Mouse (Mus musculus) right cerebral cortex, postnatal 4 days (tissue): ENCODE measurements at regions not wholly inside any gene's neighbourhood (a gene's known extent, or its start where the extent isn't known, plus 50 kb on each side); places are given as distances from the start of the nearest gene placed in this dataset.
"Not testable (repeated sequence)": the region's sequence is repeated elsewhere in the genome, so short reads cannot be mapped to it uniquely, and the experiment has no call there.

Source experiments
- DNase-seq: peaks from one replicate; pipeline ENCODE4 v3.0.0-alpha.2; 2022

GRCm38 (mm10) chr7:118320307-118320706 is 76.8 kb upstream of the Smg1 start:
- DNase-seq, result no peak

DNA sequence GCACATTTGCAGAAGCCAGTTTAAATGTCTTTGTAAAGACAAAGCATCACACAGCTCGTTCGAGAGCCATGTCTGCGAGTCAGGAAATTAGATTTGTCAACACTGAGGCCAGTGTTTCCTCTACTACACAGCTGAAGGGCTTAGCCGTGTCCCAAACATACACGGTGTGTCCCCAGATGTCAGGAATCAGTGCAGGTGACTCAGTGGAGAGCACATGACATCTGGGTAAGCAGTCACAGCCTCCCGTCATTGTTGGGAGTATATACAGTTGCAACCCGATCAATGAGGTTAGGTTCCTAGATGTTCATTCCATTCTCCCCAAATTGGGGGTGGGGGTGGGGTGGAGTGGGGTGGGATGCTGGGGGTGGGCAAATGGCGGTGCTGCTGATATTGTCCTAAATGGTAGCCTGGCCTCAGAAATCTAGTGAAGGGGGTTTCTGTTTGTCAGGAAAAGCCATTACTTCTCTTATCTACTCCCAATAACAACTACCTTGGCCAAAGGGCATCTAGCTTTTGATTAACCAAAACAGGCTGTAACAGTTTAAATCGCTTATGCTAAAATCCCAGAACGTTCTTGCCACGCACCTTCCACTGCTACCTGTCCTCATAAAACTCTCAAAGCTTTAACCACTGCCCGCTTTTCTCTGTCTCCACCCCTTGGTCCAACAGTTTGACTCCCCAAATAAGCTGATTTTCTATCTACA is 75.1 kb upstream of the Smg1 start:
- DNase-seq, result no peak

- not testable (repeated sequence) for DNase-seq
Observed at GRCm38 (mm10) chr7:118314886-118315285, 71.4 kb upstream of the Smg1 start.

DNA sequence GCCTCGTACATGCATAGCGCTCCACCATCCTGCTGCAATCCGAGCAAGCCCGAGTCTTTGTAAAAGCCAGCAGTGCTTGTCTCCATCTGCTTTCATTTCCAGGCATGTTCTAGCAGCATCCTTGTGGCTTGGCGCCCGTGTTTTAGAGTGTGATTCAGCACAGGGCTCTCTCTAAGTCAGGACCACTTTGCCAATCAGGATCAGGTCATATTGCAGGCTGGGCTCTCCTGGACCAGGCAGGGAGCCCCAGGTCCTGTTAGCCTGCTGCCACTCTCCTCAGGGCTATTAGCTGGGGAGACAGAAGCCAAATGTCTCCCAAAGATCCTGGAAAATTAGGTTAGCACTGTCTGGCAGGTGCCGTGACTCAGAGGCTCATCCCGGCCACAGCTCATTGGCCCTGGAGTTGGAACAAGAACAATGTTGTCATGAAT is 70.8 kb upstream of the Smg1 start:
- DNase-seq, result peak; percentile 42

GRCm38 (mm10) chr7:118313818-118314217 is 70.3 kb upstream of the Smg1 start:
- no peak for DNase-seq

GRCm38 (mm10) chr7:118309733-118310132 is 66.3 kb upstream of the Smg1 start:
- DNase-seq, result no peak

DNA sequence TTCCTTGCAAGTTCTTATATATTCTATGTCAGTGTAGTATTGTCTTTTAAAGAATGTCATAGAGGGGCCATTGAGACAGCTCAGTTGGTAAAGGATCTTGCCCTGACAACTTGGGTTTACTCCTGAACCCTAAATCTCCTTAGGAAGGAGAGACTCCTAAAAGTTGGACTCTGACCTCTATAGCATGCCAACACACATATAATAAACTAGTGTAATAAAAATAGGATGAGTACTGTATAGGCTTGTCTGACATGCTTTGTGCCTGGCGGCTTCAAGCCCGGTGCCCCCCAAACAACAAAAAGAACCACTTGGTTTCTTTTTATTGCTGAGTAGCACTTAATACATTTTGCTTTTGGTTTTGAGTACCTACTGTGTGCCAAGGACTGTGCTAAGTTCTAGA is 65.4 kb upstream of the Smg1 start:
- DNase-seq, result no peak

DNA sequence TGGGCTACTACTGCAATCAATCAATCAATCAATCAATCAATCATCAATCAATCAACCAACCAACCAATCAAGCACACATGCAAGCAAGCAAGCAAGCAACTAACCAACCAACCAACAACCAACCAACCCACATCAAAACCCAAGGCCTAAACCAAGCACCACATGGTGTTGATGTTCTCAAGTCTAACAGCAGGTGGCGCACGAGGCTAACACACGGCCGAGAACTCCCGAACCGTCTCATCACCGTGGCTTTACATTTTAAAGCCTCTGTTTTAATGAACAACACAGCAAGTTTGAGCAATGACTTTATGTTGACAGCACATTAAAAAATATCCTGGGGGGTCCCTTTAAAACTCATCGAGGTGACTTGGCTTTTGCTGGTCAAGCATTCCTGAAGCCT is 61.3 kb upstream of the Smg1 start:
- DNase-seq, result peak; percentile 95

- DNase-seq, result no peak
Observed at GRCm38 (mm10) chr7:118304338-118304737, 60.9 kb upstream of the Smg1 start.

- no peak for DNase-seq
Observed at GRCm38 (mm10) chr7:118303921-118304320, 60.5 kb upstream of the Smg1 start.

- DNase-seq, result peak; percentile 34
Observed at GRCm38 (mm10) chr7:118300678-118301342, 57.3 kb upstream of the Smg1 start.

DNA sequence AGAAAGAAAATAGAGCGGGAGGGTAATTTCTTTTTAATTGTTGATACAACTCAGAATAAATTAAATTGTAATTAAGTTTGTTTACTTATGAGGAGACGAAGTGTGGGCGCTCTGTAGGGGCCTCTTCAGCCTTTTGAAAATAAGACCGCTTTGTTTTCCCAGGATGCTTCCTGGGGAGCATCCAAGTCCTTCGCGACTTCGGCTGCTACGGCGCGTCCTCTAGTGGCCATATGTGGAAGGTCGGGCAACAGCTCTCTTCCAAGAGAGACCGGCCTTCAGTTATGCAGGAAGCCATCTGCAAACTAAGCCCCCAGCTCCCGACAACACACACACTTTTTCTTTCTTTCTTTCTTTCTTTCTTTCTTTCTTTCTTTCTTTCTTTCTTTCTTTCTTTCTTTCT is 54.1 kb upstream of the Smg1 start:
- DNase-seq, result peak; percentile 90

DNA sequence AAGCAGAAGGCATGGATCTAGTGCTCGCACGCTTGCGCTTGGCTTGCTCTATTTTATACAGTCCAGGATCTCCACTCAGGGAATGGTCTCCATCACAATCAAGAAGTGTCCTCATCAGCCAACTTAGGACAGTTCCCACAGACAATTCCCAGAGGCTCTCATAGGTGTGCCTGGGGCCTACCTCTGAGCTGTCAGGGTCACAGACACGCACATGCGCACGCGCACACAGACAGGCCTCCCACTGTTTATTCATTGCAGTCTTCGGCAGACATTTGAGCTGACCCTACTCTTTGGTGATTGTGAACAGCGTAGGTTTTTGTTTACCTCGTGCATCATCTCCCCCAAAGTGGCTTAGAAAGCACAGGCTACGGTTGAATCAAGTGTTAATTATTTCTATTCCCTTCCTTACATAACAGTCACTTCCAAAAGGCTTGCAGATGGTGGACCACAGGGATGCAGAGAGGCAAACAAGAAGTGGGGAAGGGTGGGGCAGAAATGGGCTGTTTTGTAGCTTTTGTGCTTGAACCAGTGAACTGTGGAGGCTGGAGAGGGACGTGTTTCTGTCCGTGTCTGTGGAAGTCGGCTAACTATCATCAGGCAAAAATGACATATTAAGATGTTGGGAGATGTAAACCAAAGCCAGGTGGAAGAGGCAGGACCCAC is 53.5 kb upstream of the Smg1 start:
- no peak for DNase-seq

DNA sequence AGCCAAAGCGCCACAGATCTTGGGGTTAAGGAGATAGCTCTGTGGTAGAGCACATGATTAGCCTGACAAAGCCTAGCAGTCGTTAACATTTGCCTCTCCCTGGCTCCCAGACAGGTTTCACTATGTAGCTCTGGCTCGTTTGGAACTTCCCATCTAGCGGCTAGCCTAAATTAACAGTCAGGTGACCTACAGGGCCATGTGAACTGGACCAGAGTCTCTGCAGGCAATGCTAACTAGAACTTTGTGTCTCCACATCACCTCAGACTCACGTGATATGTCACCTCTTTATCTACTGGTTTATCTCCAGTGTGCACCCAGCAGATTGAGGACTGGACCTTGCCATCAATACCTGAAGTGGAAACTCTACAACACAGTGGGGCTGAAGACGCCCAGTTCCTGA is 52.4 kb upstream of the Smg1 start:
- no peak for DNase-seq

DNA sequence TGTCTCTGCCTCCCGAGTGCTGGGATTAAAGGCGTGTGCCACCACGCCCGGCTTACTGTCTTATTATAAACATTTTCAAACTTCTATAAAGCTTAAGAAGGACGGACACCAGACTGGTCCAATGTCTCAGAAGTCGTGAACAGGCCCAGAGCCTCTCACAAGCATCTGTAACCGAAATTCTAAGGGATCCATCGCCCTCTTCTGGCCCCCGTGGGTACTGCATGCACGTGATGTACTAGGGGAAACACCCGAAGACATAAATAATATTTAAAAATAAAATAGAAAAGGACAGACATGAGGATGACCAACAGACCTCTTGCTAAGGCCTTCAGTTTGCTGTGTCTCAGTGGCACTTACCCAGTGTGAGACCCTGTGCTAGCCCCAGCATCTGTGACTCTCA is 51.8 kb upstream of the Smg1 start:
- peak; percentile 18 for DNase-seq

GRCm38 (mm10) chr7:118294637-118295036 is 51.2 kb upstream of the Smg1 start:
- no peak for DNase-seq
